Mouse (Mus musculus) thymus, postnatal 25 days (tissue): Measurements from ENCODE around the gene Nr6a1.

Source experiments
- DNase-seq: peaks from one replicate; pipeline ENCODE4 v3.0.0; 2022

Gene Nr6a1

GRCm38 (mm10) chr2:38866711-38867110 is 60.8 kb downstream of the Nr6a1 start:
- DNase-seq, result no peak

GRCm38 (mm10) chr2:38864011-38864410 is 63.5 kb downstream of the Nr6a1 start:
- peak; percentile 22 for DNase-seq

DNA sequence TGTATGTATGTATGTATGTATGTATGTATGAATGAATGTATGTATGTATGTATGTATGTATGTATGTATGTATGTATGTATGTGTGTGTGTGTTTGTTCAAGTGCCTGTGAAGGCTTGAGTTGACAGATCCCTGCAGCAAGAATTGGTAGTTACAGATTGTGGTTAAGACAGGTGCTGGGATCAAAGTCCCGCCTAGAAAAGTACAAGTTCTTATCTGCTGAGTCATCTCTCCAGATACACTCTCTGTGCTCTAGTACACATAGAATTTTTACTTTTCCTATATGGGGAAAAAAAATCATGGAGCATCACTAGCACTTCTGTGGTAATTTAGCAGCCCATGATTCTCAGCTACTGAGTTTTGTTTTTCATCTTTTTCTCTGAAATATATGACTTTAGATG is 75.7 kb downstream of the Nr6a1 start:
- DNase-seq, result no peak

DNA sequence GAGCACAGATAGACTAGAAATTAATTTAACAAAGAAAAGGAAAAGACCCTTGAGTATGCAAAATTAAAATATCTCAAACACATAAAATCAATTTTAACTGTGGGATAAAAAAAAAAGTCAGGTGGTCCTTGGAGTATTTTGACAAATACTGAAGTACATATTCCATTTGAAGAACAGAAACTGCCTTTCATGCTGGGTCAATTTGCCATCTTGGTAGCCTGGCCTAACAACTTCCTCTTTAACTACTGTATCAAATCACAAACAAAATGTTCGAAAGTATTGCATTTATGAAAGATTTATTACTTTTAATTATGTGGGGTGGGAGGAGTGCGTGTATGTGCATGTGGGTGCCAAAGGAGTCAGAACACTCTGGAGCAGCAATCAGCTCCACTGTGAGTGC is 81.2 kb downstream of the Nr6a1 start:
- DNase-seq, result no peak

GRCm38 (mm10) chr2:38835489-38835888 is 92.0 kb downstream of the Nr6a1 start:
- DNase-seq, result no peak

DNA sequence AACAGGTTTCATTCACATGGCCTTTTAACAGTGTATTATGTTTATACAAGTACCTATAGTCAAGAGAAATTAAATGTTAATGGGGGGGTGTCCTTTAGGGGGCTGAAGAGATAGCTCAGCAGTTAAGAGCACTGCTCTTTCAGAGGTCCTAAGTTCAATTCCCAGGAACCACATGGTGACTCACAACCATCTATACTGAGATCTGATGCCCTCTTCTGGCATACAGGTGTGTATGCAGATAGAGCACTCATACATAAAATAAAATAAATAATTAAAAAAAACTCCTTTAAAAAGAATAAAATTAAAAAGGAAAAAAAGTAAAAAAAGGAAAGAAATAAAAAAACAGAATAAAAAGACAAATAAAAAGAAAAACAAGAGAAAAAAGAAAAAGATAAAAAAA is 95.5 kb downstream of the Nr6a1 start:
- no peak for DNase-seq

DNA sequence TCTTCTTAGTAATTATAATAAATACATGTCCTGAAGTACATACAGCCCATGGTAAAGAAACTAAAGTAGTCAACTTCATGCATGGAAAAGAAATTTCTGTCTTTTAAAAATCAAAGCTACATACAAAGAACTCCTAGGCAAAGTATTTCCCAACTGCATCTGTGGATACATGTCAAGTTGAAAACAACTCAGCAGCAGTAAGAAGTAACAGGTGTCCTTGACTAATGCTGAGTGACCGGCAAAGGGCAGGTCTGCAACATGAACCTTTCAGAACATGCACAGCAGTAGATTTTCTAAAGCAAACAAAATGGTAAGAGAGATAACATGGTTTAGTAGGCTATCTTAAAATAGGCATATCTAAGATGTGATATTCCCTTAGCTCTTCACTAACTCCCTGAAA is 98.0 kb downstream of the Nr6a1 start:
- DNase-seq, result no peak

DNA sequence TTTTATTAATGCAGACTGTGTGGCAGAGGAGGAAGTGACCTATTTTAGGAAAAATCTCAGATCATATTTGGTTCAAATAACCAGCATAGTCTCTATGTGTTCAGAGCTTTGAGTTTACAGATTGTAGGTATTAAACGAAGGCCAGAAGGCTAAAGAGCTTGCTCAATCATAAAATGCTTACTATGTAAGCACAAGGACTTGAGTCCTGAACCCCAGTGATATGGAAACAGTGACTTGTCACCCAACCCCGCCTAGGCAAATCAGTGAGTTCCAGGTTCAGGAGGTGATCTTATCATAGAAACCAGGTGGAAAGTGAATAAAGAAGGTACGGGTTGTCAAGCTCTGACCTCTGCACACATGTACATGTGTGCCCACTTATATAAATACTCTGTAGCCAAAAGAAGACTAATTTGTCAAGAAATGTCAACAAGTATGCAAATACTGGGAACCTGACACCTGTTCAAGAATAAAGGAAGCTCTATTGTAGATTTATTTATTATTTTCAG is 99.6 kb downstream of the Nr6a1 start:
- no peak for DNase-seq

GRCm38 (mm10) chr2:38826189-38826588 is 101.3 kb downstream of the Nr6a1 start:
- no peak for DNase-seq

DNA sequence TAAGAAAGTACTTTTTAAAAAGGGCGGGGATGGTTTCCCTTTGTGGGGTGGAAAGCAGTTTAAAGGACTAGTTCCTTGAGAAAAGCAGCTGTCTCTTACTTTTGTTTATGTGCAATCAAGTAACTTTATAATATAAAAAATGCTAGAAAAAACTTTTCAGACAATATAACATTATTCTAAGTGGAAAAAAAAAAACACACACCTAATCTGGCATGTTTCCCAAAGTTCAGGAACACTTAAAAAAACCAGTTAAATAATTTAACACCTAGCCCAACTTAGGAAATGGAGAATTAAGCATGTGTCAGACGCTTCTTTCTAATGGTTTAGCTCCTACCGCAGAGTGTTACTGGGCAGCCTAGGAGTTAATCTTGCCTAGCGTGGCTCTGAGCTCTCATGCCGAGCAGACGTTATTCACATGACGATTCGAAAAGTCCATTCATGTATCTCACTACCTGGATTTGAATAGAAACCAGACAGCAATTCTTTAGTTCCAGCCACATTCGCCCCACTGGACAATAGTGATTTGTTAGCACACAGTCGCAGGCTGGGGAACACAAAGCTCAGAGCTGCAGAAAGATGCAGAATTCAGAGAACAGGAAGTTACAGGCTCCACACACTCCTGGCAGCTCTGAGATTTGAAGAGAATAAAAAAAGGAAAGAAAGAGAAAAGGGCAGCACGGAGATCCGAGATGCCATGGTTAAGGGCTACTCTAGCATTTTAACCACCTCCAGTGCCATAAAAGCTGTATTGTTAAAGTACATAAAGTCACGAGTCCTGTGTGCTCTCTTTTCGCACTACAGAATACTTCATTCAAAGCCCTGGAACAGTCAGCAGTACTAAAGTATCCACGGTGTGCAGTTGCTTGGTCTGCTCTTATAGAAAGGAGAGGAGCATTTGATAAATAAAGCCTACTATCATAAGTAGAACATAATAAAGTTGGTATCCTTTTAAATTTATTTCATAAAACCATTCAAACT is 102.4 kb downstream of the Nr6a1 start:
- peak; percentile 52 for DNase-seq

DNA sequence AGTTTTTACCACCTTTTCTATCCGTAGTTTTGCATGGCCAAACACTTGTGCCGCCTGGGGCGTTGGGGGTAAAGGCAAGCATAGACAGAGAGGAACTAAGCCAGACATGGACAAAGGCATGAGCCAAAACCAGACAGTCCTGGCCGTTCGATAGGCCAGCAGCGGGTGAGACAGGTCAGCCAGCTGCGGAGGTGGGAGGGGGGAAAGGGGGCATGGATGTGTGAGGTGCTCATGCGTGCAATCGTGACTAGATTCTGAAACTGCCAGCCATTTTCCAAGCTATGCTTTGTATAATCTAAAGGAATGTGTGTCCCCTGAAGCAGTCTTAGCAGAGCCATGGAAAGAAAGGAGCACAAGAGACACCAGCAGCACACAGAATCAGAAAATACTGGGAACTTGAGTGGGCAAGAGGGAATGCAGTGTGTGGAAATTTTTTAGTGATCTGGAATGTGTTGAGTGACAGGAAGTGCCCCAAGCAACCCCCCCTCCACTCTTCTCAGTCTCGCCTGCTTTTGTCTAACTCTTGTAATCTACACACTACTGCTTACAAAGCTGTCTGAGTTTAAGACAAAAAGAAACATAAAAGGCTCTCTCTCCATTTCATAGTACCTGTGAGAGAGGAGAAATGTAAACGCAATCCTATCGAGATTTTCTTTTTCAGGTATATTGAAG is 103.4 kb downstream of the Nr6a1 start:
- DNase-seq, result peak; percentile 69

DNA sequence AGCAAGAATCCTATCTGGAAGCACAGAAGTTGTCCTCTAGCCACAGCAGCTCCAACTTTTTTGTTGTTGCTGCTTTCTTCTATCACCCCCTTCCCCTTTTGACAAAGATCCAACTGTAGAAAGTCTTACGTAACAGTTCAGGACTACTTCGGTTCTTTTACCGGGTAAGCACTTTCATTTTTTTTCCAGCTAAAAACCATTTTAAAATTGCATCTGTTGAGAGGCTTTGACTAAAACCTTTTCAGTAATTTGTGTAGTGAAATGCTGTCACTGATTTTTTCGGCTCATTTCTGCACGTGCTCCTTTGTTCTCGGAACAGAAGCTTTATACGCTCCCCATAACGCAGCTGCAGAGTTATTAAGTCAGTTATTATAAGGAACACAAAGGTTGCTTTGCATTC is 104.1 kb downstream of the Nr6a1 start:
- peak; percentile 19 for DNase-seq

DNA sequence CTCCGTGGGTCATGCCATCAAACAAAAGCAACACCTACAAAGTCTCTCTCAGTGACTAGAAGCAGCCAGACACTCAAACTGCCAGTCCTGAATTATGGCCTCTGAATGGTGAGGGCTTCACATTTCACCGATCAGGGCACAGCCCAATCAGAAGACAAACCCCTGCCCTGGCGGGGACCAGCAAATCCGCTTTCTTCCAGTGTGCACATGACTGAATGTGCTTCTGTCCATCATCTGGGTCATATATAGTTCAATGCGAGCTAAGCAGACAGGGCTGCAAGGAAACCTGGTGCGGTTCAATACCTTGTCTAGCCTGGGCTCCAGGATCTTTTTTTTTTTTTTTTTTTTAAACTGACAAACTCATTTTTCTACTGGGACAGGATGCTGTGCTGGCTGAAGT is 104.5 kb downstream of the Nr6a1 start:
- DNase-seq, result peak; percentile 56

- no peak for DNase-seq
Observed at GRCm38 (mm10) chr2:38817487-38817886, 110.0 kb downstream of the Nr6a1 start.

DNA sequence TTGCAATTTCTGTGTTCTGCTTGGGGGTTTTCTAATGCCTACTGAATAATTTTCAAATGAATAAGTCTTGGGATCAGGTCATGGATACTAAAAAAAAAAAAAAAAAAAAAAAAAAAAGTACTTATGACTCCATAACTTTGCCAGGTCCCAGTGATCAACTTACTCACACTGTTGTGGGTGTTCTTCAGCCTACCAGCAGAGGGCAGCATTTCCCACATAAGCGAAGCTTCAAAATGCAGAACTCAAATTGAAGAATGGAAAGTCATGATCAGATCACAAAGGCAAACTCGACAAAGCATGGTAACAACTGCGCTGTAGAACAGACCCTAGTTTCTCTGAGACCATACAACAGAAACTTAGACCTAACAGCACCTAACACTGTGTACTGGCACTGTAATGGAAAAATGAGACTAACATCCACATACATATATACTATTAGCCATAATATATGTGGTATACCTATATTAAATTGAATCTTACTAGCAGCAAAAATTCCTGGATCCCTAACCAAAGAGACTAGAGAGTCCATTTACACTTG is 130.3 kb downstream of the Nr6a1 start:
- DNase-seq, result peak; percentile 78

- no peak for DNase-seq
Observed at GRCm38 (mm10) chr2:38787338-38787737, 140.2 kb downstream of the Nr6a1 start.

DNA sequence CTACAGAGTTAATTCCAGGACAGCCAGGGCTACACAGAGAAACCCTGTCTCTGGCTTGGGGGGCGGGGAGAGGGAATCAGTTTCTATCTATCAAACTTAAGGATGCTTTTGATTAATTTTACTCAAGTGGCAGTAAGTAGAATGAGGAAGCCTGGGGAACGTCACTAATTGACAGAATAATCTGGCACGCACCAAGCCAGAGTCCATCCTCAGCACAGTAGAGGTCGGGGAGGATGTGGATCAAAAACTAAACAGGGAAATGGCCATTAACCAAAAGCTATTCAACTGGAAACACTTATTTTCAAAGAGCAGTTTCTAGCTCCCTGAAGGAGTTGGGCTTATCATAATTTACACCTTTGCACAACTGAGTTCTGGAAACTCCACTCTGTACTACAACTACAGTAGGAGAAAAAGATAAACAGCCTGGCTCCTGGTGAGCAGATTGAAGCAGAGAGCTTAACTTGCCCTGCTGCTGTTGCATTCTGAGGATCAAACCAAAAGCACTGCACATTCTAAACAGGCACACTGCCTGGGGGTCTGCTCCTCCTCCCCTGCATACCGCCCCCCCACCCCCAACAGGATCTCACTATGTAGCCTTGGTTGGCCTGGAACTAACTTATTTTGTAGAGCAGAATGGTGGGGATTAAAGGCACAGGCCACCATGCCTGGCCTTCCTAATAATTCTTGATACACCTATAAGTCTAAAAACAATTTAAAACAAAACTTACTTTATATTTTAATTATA is 141.1 kb downstream of the Nr6a1 start:
- DNase-seq, result no peak

DNA sequence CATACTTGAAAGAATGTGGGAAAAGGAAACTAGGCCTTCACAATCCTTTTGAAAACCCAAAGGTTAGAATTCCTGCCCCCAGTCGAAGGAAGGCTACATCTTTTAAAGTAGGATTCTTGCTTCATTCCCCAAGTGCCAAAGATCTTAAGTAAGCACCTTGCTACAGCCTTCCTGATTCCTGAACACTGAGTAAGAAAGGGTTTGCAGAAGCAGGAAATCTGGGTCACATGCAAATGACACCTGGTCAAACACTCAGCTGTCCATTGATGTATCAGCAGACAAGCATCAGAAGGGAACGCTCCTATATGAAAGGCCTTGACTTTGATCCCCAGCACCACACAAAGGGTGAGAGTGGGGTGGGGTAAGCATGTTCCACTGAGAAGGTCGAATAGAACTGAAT is 142.4 kb downstream of the Nr6a1 start:
- DNase-seq, result no peak

GRCm38 (mm10) chr2:38784396-38784795 is 143.1 kb downstream of the Nr6a1 start:
- DNase-seq, result no peak

DNA sequence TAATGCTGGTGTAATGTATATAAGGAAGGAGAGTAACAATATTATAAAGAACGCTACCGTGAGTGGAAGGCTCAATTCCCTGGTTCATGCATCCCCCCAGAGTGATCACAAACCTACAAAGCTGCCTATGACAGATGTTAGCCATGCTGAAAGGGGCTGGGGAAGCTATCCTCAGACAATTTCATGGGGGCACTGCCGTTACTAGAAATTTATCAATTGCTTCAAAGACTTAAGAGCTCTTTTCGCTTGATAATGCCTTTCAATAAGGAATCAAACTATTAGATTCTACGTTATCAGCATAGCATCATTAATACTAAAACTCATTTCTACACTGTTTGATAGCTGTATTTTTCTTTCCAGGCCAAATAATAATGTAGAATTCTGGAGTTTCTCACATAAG is 144.1 kb downstream of the Nr6a1 start:
- DNase-seq, result no peak

DNA sequence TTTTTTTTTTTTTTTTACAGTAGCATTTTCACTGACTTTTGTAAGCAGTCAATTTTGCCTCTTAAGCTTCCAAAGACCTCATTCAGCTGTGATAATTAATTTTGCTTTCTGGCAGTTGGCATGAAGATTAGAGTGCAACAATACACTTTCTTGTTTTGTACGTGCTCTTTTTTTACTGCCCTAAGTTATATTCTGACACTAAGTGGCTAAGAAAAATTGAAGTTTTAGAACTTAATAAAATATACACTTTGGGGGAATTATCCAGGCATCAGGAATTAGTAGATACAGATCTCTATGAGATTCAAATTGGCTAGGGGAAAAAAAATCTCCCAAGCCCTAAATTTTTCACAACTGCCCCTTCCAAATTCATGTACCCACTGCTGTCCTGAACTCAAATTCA is 144.8 kb downstream of the Nr6a1 start:
- DNase-seq, result no peak

- DNase-seq, result no peak
Observed at GRCm38 (mm10) chr2:38781945-38782720, 145.4 kb downstream of the Nr6a1 start.
